Mouse (Mus musculus) telencephalon, adult 2 months (tissue): ENCODE results near the gene Gm10722.
A peak's percentile ranks its signal among the peaks of the same experiment; 100 is the strongest.
"Not testable (repeated sequence)": the region's sequence is repeated elsewhere in the genome, so short reads cannot be mapped to it uniquely, and the experiment has no call there.

Source experiments
- DNase-seq: peaks from one replicate; pipeline ENCODE4 v3.0.0-alpha.2; 2011; ENCODE audit warnings: low read depth, low spot score

Gm10722 gene

GRCm38 (mm10) chr9:3024912-3025467 lies 24.3 kb downstream of the Gm10722 start, which contains the start of gene Gm10717:
Gene Gm10717 (plus strand): TSS chr9:3025417.
- not testable (repeated sequence) for DNase-seq

GRCm38 (mm10) chr9:3025653-3026052 lies 24.9 kb downstream of the Gm10722 start:
- DNase-seq, result not testable (repeated sequence)

- not testable (repeated sequence) for DNase-seq
These were observed 25.4 kb downstream of the Gm10722 start for GRCm38 (mm10) chr9:3026136-3026535.

- DNase-seq, result not testable (repeated sequence)
These were observed 26.0 kb downstream of the Gm10722 start for GRCm38 (mm10) chr9:3026741-3027140.

GRCm38 (mm10) chr9:3027200-3027599 lies 26.5 kb downstream of the Gm10722 start:
- DNase-seq, result peak; percentile 24

GRCm38 (mm10) chr9:3029276-3030000 lies 28.7 kb downstream of the Gm10722 start:
- not testable (repeated sequence) for DNase-seq

GRCm38 (mm10) chr9:3030677-3031318 lies 30.1 kb downstream of the Gm10722 start:
- peak; percentile 78 for DNase-seq

- DNase-seq, result not testable (repeated sequence)
These were observed 33.6 kb downstream of the Gm10722 start, which contains the start of gene Gm17535 for GRCm38 (mm10) chr9:3034299-3034698. Gene Gm17535 (plus strand): TSS chr9:3034599.

GRCm38 (mm10) chr9:3036577-3036976 lies 35.9 kb downstream of the Gm10722 start, which contains the start of gene Gm10715:
Gene Gm10715 (plus strand): TSS chr9:3036877.
- DNase-seq, result not testable (repeated sequence)

- not testable (repeated sequence) for DNase-seq
These were observed 37.4 kb downstream of the Gm10722 start for GRCm38 (mm10) chr9:3038161-3038560.
